Mouse (Mus musculus) heart, adult 2 months (tissue): Measurements from ENCODE around the gene Mgea5.

Source experiments
- CTCF ChIP-seq: fragments of 200-600 bp; IDR thresholded peaks from 2 replicates; pipeline ENCODE4 v1.8.1; 2022; ENCODE audit warnings: antibody characterized with exemption, mild to moderate bottlenecking, moderate library complexity
- EP300 ChIP-seq: fragments of 200-500 bp; IDR thresholded peaks from 2 replicates; pipeline ENCODE4 v1.6.1; 2011; ENCODE audit warnings: low read depth, low read length, control low read depth; ENCODE audit not compliant: insufficient read depth
- POLR2A ChIP-seq: fragments of 200-500 bp; IDR thresholded peaks from 2 replicates; pipeline ENCODE4 v1.6.1; 2011; ENCODE audit warnings: mild to moderate bottlenecking, low read depth, low read length, control low read depth; ENCODE audit not compliant: insufficient read depth

DNA sequence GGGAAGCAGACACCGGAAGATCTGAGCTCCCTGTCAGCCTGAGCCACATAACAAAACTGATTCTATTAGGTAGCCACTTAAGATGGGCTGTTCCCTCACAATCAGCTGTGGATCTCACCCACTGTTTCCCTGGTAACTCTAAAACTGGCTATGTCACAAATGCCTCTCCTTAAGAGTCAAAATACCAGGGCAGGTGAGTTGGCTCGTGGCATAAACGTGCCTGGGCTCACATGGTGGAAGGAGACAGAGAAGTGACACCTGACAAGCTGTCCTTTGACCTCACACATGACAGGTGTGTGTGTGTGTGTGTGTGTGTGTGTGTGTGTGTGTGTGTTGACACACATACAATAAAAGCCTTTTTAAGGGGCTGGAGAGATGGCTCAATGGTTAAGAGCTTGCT is 3.8 kb upstream of the Mgea5 start:
- TF ChIP-seq CTCF (no peak), POLR2A (no peak), EP300 (no peak)
